Mouse (Mus musculus) stomach, postnatal 0 days (tissue): Measurements from ENCODE around the gene Fam180a. TPM values are rescaled to one million over a fixed set of nuclear protein-coding genes. Genes with fewer than 3 reads are reported as not detected.

Experiments
- ATAC-seq: fragments of 200-750 bp; cut with Nextera tagmentation; 2 replicates; pipeline ENCODE4 v1.8.0; 2017; ENCODE audit not compliant: low FRiP score, low TSS enrichment
- DNase-seq: peaks from one replicate; pipeline ENCODE4 v3.0.0-alpha.2; 2016; ENCODE audit warnings: low spot score
- H3K27ac ChIP-seq: fragments of 300-500 bp; sonication (generic); replicated peaks from 2 replicates; pipeline ENCODE4 v1.5.1; 2014; ENCODE audit warnings: mild to moderate bottlenecking, control low read depth
- H3K27me3 ChIP-seq: fragments of 300-500 bp; sonication (generic); 2 replicates; pipeline ENCODE4 v1.6.1; 2014; ENCODE audit warnings: low read length; ENCODE audit not compliant: control insufficient read depth, insufficient read depth
- H3K36me3 ChIP-seq: fragments of 300-500 bp; sonication (generic); 2 replicates; pipeline ENCODE4 v1.6.1; 2014; ENCODE audit warnings: low read length, mixed read lengths; ENCODE audit not compliant: control insufficient read depth, insufficient read depth
- H3K4me1 ChIP-seq: fragments of 300-500 bp; sonication (generic); replicated peaks from 2 replicates; pipeline ENCODE4 v1.6.1; 2014; ENCODE audit warnings: antibody characterized with exemption; ENCODE audit not compliant: control insufficient read depth, insufficient read depth
- H3K4me2 ChIP-seq: fragments of 300-500 bp; sonication (generic); replicated peaks from 2 replicates; pipeline ENCODE4 v1.6.1; 2014; ENCODE audit warnings: low read depth, mild to moderate bottlenecking, control low read depth, moderate library complexity
- H3K4me3 ChIP-seq: fragments of 300-500 bp; sonication (generic); 2 replicates; pipeline ENCODE4 v1.5.1; 2014; ENCODE audit warnings: low read depth, low read length, control low read depth
- H3K9ac ChIP-seq: fragments of 300-500 bp; sonication (generic); 2 replicates; pipeline ENCODE4 v1.6.1; 2014; ENCODE audit warnings: mild to moderate bottlenecking, low read length, control low read depth, mixed read lengths
- H3K9me3 ChIP-seq: fragments of 300-500 bp; sonication (generic); 2 replicates; pipeline ENCODE4 v1.6.1; 2016; ENCODE audit warnings: low read length; ENCODE audit not compliant: control insufficient read depth
- CTCF ChIP-seq: IDR thresholded peaks from 2 replicates; pipeline ENCODE4 v1.5.1; 2016; ENCODE audit warnings: antibody characterized with exemption, low read depth, mild to moderate bottlenecking, moderate library complexity
- EP300 ChIP-seq: optimal IDR thresholded peaks from 2 replicates; pipeline ENCODE3; 2016; ENCODE audit warnings: antibody characterized with exemption
- WGBS: fragments of 180-500 bp; shearing (Covaris S2); extraction: QIAGEN DNeasy Blood & Tissue Kit; methylation state at CpG from one replicate; pipeline ENCODE4 v1.1.7; 2014; 5-methylcytosine and 5-hydroxymethylcytosine counted together
- polyA plus RNA-seq: library from polyadenylated mRNA; unstranded; fragments of >200 nt; fragmentation: Nextera tagmentation; extraction: Ambion mirVana; gene quantifications from 2 replicates; pipeline ENCODE4 v1.2.1, GENCODE M21; 2015

Fam180a gene
- polyA plus RNA-seq, 1 experiment from 2014 or later: 1.6 TPM

DNA sequence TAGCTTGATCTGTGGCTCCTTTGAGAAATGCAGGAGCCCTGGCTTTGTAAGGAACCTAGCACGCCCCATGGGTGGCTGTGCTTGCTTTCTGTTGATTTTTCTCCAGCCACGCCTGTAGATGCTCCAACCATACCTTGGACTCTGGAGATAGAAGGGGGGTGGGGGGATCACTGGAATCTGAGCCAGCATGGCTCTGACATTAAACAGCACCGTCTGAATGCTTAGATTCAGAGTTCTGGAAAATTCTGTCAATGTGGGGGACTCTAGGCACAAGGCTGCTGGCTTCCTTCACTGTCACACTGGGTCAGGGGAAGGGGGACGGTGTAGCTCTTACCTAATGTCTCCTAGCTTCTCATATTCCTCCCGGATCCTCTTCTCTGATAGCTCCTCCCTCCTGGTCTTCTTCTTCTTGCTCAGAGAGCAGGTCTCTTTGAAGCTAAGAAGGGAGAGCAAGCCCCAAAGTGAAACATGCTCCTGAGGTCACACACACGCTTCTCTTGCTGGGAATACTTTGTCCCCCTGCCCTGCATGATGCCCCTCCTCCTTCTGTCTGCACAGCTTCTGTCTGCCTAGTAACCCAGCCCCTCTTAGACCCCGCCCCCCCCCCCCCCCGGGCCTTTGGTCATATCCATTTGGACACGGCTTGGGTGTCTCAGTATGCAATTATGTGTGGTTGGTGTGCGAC, 47.9 kb downstream of the Fam180a start:
- Histone ChIP-seq H3K9ac (no peak overlapping the region), H3K27me3 (no peaks in the 10 kb centered on the region), H3K4me3 (no peak overlapping the region), H3K4me2 (no peak overlapping the region), H3K36me3 (no peaks in the 10 kb centered on the region), H3K9me3 (no peaks in the 10 kb centered on the region), H3K4me1 (no peaks in the 10 kb centered on the region), H3K27ac (no peak overlapping the region)
- TF ChIP-seq EP300 (no peak), CTCF (no peak)
- ATAC-seq (no peak), DNase-seq (no peak)
- WGBS: 38% methylated on average over 10 of the region's 10 CpGs

DNA sequence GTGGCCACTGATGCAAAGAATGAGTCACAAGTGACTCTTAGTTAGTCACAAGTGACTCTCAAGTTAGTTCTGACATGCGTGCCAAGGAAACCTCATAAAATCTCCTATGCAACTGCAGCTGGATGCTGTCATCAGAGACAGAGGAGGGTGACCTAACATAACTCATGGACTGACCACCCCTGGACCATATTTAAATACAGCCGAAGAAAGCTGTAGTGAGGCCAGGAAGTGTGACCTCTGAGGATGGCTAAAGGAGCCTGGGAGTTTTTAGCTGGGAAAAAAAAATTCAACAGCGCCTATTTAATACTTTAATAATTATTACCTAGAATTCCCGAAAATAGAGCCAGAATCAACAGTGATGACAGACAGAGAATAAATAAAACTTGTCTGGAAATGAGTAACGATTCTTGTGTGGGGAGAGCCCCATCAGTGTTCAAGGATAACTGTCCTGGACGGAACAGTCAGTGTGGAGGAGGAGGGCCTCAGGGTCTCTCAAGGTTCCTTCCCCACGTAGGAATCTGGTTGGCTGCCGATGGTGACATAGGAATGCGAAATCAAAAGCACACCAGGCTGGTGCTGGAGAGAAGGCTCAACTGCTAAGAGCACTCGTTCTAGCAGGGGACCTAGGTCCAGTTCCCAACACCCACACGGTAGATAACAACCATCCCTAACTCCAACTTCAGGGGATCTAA, 52.4 kb downstream of the Fam180a start:
- DNase-seq: no peak
- H3K4me3 ChIP-seq: no peak overlapping the region
- TF ChIP-seq EP300 (no peak), CTCF (no peak)
- no peak overlapping the region for H3K4me2 ChIP-seq
- H3K9ac ChIP-seq: no peak overlapping the region
- no peaks in the 10 kb centered on the region for H3K9me3 ChIP-seq
- H3K36me3 ChIP-seq: no peaks in the 10 kb centered on the region
- no peaks in the 10 kb centered on the region for H3K4me1 ChIP-seq
- ATAC-seq: no peak
- no peaks in the 10 kb centered on the region for H3K27me3 ChIP-seq
- 42% methylated on average over 11 of the region's 11 CpGs for WGBS
- H3K27ac ChIP-seq: no peak overlapping the region

DNA sequence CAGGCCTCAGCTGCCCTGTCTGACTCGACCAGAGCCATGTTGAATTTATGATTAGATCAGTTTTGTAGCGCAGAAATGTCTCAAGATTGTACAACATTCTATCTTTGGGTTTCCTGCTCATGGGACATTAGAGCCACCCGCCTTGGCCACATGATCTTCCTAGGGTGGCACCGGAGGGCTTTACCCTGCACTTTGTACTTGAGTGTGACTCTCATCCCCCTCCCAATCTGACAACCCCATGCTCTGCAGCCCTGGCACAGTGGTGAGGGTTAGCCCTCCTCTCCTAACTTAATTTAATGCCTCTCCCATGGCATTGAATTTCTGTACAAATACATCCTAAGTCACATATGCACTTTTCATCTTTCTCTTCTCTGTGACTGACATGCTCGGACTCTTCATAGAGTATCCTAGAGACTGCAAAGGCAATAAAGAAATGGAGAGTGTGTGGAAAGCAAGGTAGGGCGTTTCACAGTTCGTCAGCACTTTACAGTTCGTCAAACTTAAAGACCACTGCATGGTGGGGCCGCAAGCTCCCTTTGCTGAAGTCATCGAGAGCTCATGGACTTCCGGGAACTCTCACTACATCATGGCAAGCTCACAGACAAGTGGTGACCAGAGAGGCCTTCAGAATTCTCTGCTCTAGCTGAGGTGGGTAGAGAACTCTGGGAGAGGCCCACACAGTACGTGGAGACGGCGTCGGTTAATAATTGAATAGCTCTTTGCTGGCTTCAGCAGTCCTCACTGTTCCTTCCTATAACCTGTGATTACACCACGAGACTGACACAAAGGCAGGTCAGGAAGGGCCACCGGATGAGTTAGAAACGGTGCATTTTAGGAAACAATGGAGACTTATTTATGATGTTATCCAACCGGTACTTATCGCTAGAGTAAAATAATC, 53.8 kb downstream of the Fam180a start:
- H3K27ac ChIP-seq: no peak overlapping the region
- no peak overlapping the region for H3K4me2 ChIP-seq
- H3K4me1 ChIP-seq: no peaks in the 10 kb centered on the region
- DNase-seq: no peak
- no peaks in the 10 kb centered on the region for H3K36me3 ChIP-seq
- no peak for ATAC-seq
- TF ChIP-seq CTCF (no peak), EP300 (no peak)
- H3K27me3 ChIP-seq: no peaks in the 10 kb centered on the region
- 77% methylated on average over 20 of the region's 20 CpGs for WGBS
- H3K9ac ChIP-seq: no peak overlapping the region
- no peak overlapping the region for H3K4me3 ChIP-seq
- no peaks in the 10 kb centered on the region for H3K9me3 ChIP-seq

DNA sequence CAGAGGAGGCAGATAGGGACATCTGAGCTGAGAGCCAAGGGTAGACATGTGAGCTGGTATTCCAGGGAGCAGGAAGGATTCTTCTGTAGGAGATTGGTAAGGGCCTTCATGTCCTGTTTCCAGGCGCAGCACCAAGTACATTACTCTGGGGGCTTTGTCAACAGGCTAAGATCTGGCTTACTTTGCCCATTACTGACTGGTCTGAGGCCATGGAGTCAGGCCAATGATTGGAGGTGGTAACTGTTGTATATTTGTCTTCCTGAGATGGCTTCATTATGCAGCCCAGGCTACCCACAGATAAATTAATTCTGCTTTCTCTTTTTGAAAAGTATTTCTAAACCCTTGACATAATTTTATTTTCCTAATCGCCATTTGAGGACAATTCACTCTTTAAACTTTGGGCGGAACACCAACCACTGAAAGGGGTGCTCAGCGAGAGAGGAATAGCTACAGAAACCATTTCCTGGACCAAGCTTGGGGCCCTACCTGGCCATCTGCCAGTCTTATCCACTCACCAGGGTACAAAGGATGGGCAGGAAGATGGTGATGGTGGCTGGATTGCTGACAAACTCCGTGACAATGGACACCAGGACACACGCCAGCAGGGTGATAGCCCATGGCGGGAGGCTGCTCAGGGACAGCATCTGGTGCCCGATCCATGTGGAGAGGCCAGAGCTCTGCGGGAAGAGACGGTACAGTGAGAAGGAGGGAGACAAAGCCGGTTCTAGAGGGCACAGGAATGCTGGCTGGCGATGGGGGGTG, 54.7 kb downstream of the Fam180a start:
- ATAC-seq: no peak
- H3K4me3 ChIP-seq: no peak overlapping the region
- no peaks in the 10 kb centered on the region for H3K9me3 ChIP-seq
- no peak overlapping the region for H3K9ac ChIP-seq
- H3K27ac ChIP-seq: no peak overlapping the region
- H3K27me3 ChIP-seq: no peaks in the 10 kb centered on the region
- 86% methylated on average over 11 of the region's 12 CpGs for WGBS
- no peak for TF ChIP-seq EP300
- H3K36me3 ChIP-seq: no peaks in the 10 kb centered on the region
- DNase-seq: no peak
- H3K4me1 ChIP-seq: no peaks in the 10 kb centered on the region
- no peak overlapping the region for H3K4me2 ChIP-seq

DNA sequence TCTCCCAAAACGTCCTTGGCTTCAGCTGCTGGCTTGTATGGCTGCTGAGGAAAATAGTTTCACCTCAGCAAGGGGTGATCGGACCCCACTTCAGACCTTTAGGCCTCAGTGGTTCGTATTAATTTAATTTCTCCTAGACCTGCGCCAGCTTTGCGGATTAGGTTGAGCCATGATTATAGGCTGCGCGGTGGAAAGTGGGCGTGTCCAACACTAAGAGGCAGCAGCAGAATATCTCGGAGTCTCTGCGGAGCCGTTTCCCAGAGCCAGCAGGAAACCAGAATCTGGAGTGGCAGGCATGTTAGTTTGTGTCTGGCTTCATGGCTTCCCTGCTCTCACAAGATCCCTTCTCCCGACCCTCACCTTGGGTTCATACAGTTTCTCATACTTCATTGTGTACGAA, 56.3 kb downstream of the Fam180a start:
- Histone ChIP-seq H3K27me3 (no peaks in the 10 kb centered on the region), H3K9ac (no peak overlapping the region), H3K27ac (no peak overlapping the region), H3K4me2 (no peak overlapping the region), H3K4me3 (no peak overlapping the region), H3K4me1 (no peaks in the 10 kb centered on the region), H3K9me3 (no peaks in the 10 kb centered on the region), H3K36me3 (no peaks in the 10 kb centered on the region)
- DNase-seq (no peak), ATAC-seq (no peak)
- WGBS: 75% methylated on average over 13 of the region's 13 CpGs
- TF ChIP-seq CTCF (no peak), EP300 (no peak)
